Mouse (Mus musculus) small intestine, adult 2 months (tissue): ENCODE measurements at regions not wholly inside any gene's neighbourhood (a gene's known extent, or its start where the extent isn't known, plus 50 kb on each side); places are given as distances from the start of the nearest gene placed in this dataset.

Experiments
- H3K27ac ChIP-seq: fragments of 200-500 bp; 2 replicates; pipeline ENCODE4 v1.5.1; 2012; ENCODE audit warnings: low read depth, low read length, control low read depth, inconsistent platforms; ENCODE audit not compliant: insufficient read depth
- H3K27me3 ChIP-seq: fragments of 200-500 bp; 2 replicates; pipeline ENCODE4 v1.6.1; 2012; ENCODE audit warnings: mild to moderate bottlenecking, moderate library complexity, low read length, inconsistent platforms; ENCODE audit not compliant: control insufficient read depth, insufficient read depth
- H3K36me3 ChIP-seq: fragments of 200-500 bp; 2 replicates; pipeline ENCODE4 v1.6.1; 2012; ENCODE audit warnings: mild to moderate bottlenecking, low read length, control low read depth, inconsistent platforms; ENCODE audit not compliant: control insufficient read depth, insufficient read depth
- H3K4me1 ChIP-seq: fragments of 200-500 bp; 2 replicates; pipeline ENCODE4 v1.6.1; 2012; ENCODE audit warnings: low read length, inconsistent platforms, mixed read lengths; ENCODE audit not compliant: control insufficient read depth, insufficient read depth, insufficient read length
- H3K4me3 ChIP-seq: fragments of 200-500 bp; 2 replicates; pipeline ENCODE4 v1.5.1; 2012; ENCODE audit warnings: low read depth, mild to moderate bottlenecking, control low read depth, inconsistent platforms, low read length, moderate library complexity
- CTCF ChIP-seq: fragments of 200-500 bp; IDR thresholded peaks from 2 replicates; pipeline ENCODE4 v1.5.1; 2012; ENCODE audit warnings: low read depth, mild to moderate bottlenecking, control low read depth, inconsistent platforms, low read length, moderate library complexity, mixed read lengths; ENCODE audit not compliant: insufficient replicate concordance, insufficient read length; ENCODE audit errors: extremely low read depth
- POLR2A ChIP-seq: fragments of 200-500 bp; IDR thresholded peaks from 2 replicates; pipeline ENCODE4 v1.6.1; 2012; ENCODE audit warnings: low read depth, mild to moderate bottlenecking, control low read depth, inconsistent platforms, low read length, moderate library complexity
- WGBS: fragments of 180-500 bp; shearing (Covaris S2); methylation state at CpG from one replicate; pipeline ENCODE4 v1.1.7; 2018; 5-methylcytosine and 5-hydroxymethylcytosine counted together

GRCm38 (mm10) chr16:12691776-12692175, 417.7 kb upstream of the Ercc4 start:
- no peaks in the 10 kb centered on the region for H3K36me3 ChIP-seq
- TF ChIP-seq POLR2A (no peak), CTCF (no peak)
- no peaks in the 10 kb centered on the region for H3K4me1 ChIP-seq
- WGBS = 28% methylated on average over 3 of the region's 3 CpGs
- H3K27me3 ChIP-seq = no peaks in the 10 kb centered on the region
- no peak overlapping the region for H3K27ac ChIP-seq
- no peak overlapping the region for H3K4me3 ChIP-seq

- TF ChIP-seq CTCF (no peak), POLR2A (no peak)
- no peaks in the 10 kb centered on the region for H3K27me3 ChIP-seq
- H3K4me3 ChIP-seq = no peak overlapping the region
- no peaks in the 10 kb centered on the region for H3K4me1 ChIP-seq
- no peaks in the 10 kb centered on the region for H3K36me3 ChIP-seq
- no peak overlapping the region for H3K27ac ChIP-seq
- WGBS = 49% methylated on average over 5 of the region's 5 CpGs
These were observed 416.7 kb upstream of the Ercc4 start for GRCm38 (mm10) chr16:12692739-12693292.

- no peaks in the 10 kb centered on the region for H3K27me3 ChIP-seq
- no peak overlapping the region for H3K4me3 ChIP-seq
- no peaks in the 10 kb centered on the region for H3K36me3 ChIP-seq
- no peak overlapping the region for H3K27ac ChIP-seq
- H3K4me1 ChIP-seq = no peaks in the 10 kb centered on the region
- 65% methylated on average over 7 of the region's 7 CpGs for WGBS
- TF ChIP-seq POLR2A (no peak), CTCF (no peak)
These were observed 416.1 kb upstream of the Ercc4 start for GRCm38 (mm10) chr16:12693346-12693745.

- Histone ChIP-seq H3K4me1 (no peaks in the 10 kb centered on the region), H3K27ac (no peak overlapping the region), H3K27me3 (no peaks in the 10 kb centered on the region), H3K36me3 (no peaks in the 10 kb centered on the region), H3K4me3 (no peak overlapping the region)
- TF ChIP-seq CTCF = no peak
- no peak for TF ChIP-seq POLR2A
- 74% methylated on average over 3 of the region's 3 CpGs for WGBS
These were observed 414.8 kb upstream of the Ercc4 start for GRCm38 (mm10) chr16:12694646-12695045.

GRCm38 (mm10) chr16:12696939-12697621, 412.4 kb upstream of the Ercc4 start:
- TF ChIP-seq POLR2A = no peak
- TF ChIP-seq CTCF = no peak
- no peak overlapping the region for H3K4me3 ChIP-seq
- no peaks in the 10 kb centered on the region for H3K36me3 ChIP-seq
- H3K27me3 ChIP-seq = no peaks in the 10 kb centered on the region
- WGBS = 83% methylated on average over 10 of the region's 10 CpGs
- no peaks in the 10 kb centered on the region for H3K4me1 ChIP-seq
- H3K27ac ChIP-seq = no peak overlapping the region

GRCm38 (mm10) chr16:12699557-12699956, 409.9 kb upstream of the Ercc4 start:
- TF ChIP-seq POLR2A = no peak
- TF ChIP-seq CTCF = no peak
- no peaks in the 10 kb centered on the region for H3K36me3 ChIP-seq
- H3K27me3 ChIP-seq = no peaks in the 10 kb centered on the region
- H3K4me1 ChIP-seq = no peaks in the 10 kb centered on the region
- H3K27ac ChIP-seq = no peak overlapping the region
- WGBS = 89% methylated on average over 5 of the region's 5 CpGs
- H3K4me3 ChIP-seq = no peak overlapping the region

- Histone ChIP-seq H3K36me3 (no peaks in the 10 kb centered on the region), H3K27me3 (no peaks in the 10 kb centered on the region), H3K4me3 (no peak overlapping the region), H3K27ac (no peak overlapping the region), H3K4me1 (no peaks in the 10 kb centered on the region)
- 93% methylated on average over 10 of the region's 10 CpGs for WGBS
- TF ChIP-seq POLR2A (no peak), CTCF (no peak)
These were observed 409.4 kb upstream of the Ercc4 start for GRCm38 (mm10) chr16:12700088-12700487.
